Mouse (Mus musculus): ENCODE data around the gene Psg19.
"Not testable (repeated sequence)": the region's sequence is repeated elsewhere in the genome, so short reads cannot be mapped to it uniquely, and the experiment has no call there.

DNA sequence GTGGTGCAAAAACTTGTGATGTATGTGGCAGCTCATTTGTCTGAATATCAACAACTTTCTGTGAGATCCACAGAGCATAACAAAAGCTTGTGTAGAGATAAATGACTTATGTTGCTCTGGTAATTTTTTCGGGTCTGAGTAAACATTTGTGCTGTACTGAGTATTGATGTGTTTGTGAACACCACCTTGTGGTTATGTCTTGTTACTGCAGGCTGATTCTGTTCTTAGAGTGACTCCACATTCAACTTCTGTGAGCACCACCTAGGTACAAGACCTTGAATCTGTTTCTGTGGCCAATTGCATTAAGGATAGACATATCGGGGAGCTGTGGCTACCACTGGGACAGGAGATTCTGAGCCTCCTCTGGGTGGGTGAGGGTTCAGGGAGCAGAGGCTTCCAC, 17.0 kb downstream of the Psg19 start:
- TF ChIP-seq CTCF (IDR thresholded peaks at IDR 0.05; ENCODE audit: control insufficient read depth, insufficient read depth, insufficient replicate concordance, low read depth, low read length); POLR2A (IDR thresholded peaks at IDR 0.05; ENCODE audit: control insufficient read depth, low read depth, low read length): not testable (repeated sequence)

Measured in testis, adult 2 months (tissue).